Mouse (Mus musculus) layer of hippocampus, postnatal 10 days (tissue): ENCODE measurements around the gene Rnf146. TPM values are rescaled to one million over a fixed set of nuclear protein-coding genes. Genes with fewer than 3 reads are reported as not detected.
A peak's percentile ranks its signal among the peaks of the same experiment; 100 is the strongest.
"Not testable (repeated sequence)": the region's sequence is repeated elsewhere in the genome, so short reads cannot be mapped to it uniquely, and the experiment has no call there.

Experiments used
- DNase-seq, 2 experiments: peaks; one replicate each; pipeline ENCODE4 v3.0.0; 2021; ENCODE audit warnings: low spot score in 2 of 2
- long read RNA-seq: library from polyadenylated mRNA; stranded (forward); transcript quantifications from one replicate; pipeline ENCODE4 v2.0.0, GENCODE M21; 2023
- total RNA-seq, 2 experiments: library from RNA; stranded (reverse); gene quantifications; 2 replicates each; pipeline ENCODE4 v1.2.3; 2021

Gene Rnf146
- total RNA-seq, result 10 to 100 TPM; 96.7 to 99.8 TPM
- long read RNA-seq, full-length matches to known transcripts, result 10 of 15 reads
- long read RNA-seq, partial matches to known transcripts, result 0 of 15 reads
- long read RNA-seq, other reads (novel, unspliced or antisense), result 5 of 15 reads

GRCm38 (mm10) chr10:29362197-29362900, at the start of gene Rnf146:
TSS of gene Rnf146 (minus strand) at chr10:29362442.
- DNase-seq, result no peak

GRCm38 (mm10) chr10:29402656-29403268, 40.5 kb upstream of the Rnf146 start:
- DNase-seq, result no peak

DNA sequence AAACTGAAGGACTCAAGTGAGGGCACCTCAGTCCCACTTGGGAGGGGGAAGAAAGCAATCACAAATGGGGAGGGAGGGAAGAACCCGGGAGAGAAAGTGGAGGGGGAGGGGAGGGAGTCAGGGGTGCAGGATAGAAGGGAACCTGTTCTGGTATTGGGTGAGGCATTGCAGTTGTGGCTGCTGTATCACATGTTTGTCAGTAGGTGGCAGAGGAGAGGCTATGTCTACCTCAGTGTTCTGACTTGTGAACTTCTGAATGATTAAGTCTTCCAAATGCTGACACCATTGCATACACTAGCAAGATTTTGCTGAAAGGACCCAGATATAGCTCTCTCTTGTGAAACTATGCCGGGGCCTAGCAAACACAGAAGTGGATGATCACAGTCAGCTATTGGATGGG, 32.6 kb upstream of the Rnf146 start:
- DNase-seq, result not testable (repeated sequence)

GRCm38 (mm10) chr10:29381558-29381957, 19.3 kb upstream of the Rnf146 start:
- DNase-seq, result no peak

GRCm38 (mm10) chr10:29374065-29374464, 11.8 kb upstream of the Rnf146 start:
- peak; percentile 20 to 30 for DNase-seq

DNA sequence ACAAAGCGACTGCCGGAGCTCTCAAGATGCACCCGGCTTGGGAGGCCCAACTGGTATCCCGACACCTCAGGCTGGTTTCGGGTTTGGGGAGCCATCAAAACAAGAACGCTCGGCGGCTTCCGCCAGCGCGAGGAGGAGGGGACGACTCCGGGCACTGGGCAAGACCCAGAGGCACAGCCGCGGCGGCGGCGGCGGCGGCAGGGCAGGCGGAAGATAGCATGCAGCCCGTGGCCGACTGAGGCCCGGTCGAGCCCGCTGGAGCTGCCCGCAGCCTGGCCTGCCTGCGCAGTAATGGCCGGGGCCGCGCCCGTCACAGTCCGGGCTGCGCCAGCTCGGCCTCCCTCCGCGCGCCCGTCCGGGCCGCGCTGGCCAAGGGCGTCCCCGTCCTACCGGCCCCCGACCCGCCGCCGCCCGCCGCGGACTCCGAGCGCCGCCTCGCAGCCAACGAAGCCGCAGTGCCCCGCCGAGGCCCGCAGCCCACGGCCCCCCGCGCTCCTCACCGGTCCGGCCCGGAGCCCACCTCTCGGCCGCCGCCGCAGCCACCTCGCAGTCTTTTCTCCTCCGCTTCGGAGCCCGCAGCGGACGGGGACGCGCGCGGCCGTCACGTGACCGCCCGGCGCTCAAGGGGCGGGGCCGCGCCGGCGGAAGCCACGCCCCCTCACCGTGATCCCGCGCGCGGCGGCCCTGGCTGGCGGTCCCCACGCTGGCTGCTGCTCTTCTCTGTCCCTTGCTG, 612 bp downstream of the Rnf146 start:
- DNase-seq, result peak; percentile 85 to 93

GRCm38 (mm10) chr10:29361095-29361463, 1.2 kb downstream of the Rnf146 start:
- no peak for DNase-seq

GRCm38 (mm10) chr10:29354183-29354582, 8.1 kb downstream of the Rnf146 start:
- no peak for DNase-seq

DNA sequence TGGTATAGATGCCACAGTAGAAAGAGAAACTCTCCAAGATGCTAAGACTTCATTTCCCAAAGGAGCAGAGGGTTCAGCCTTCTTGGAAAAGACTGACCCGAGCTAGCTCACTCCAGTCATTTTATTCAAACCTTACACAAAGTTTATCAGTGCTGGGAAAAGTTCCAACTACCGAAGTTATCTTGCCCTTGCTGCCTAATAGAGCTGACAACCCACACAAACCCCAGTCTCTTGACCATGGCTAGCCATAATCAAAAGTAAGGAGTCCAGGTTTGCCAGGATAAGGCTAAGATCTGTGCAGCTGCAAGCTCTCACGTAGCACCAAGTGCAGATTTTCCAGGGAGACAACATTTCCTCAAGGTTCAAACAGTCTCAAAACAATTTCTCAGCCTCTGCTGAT, 9.7 kb downstream of the Rnf146 start:
- no peak for DNase-seq

DNA sequence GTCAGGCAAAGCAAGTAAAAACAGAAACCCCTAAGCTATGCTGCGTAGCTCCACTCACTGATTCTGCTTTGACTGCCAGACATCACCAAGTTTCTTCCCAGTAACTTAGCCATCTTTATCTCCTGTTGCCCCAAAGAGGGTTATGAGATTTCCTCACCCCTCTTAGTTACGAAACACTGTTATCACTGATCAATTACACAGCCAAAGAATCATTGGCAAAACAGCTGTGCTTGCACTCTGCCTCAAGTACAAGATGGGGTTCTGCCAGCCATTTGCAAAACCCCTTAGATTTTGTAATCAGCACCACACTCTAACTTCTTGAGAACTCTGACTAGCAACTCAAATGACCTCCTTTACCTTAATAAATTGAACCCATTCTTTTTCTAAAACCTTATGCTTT, 10.8 kb downstream of the Rnf146 start:
- DNase-seq, result no peak

- DNase-seq, result no peak
Observed at GRCm38 (mm10) chr10:29346638-29347037, 15.6 kb downstream of the Rnf146 start.

- DNase-seq, result no peak
Observed at GRCm38 (mm10) chr10:29344232-29344631, 18.0 kb downstream of the Rnf146 start.

DNA sequence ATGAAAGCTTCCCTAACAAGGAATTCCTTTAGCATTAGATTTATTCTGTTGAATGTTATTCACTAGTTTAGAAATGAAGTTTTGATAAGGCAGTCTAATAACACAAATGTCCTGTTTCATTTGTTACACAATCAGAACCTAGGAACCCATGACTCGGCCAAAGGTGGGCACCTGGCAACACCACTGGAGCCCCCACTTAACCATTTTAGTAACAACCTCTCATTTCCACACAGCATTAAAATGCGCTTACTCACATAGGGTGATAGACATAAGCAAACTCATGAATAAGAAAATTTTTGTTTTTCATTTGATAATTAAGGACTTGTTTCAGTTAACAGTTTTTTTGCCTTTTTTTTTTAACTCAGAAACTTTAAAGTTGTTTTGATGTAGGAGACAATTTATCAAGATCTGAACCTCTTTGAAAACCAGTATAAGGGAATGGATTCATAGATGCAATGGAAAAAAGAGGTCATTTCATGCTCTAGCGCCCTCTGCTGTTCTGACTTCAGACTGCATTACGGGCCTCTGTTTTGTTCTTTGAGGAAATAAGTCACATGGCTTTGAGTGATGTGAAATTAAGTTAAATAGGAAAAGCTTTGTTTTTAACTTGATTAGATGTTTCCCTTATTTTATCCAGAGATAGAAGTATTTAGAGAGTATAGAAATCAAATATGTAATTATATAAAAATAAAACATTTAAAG, 23.7 kb downstream of the Rnf146 start:
- peak; percentile 74 to 76 for DNase-seq

DNA sequence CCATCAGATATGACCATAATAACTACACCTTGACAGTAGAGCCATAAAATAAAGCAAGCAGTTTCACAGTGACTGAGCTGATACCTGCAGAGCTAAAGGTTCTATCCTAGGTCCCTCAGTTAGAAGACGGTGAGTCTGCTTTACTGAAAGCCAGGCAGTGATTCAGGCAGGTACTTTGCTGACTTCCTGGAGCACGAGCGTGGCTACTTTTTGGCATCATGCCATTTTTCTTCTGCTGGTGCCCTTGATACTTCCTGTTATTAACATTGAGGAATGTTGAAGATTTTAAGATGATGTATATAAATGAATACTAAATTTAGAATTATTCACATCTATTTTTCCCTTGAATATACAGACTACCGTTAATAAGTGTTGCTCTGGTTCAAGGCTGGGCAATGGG, 28.4 kb downstream of the Rnf146 start:
- no peak for DNase-seq

GRCm38 (mm10) chr10:29324817-29325216, 37.4 kb downstream of the Rnf146 start:
- no peak for DNase-seq

- DNase-seq, result no peak
Observed at GRCm38 (mm10) chr10:29313905-29314304, 48.3 kb downstream of the Rnf146 start.

DNA sequence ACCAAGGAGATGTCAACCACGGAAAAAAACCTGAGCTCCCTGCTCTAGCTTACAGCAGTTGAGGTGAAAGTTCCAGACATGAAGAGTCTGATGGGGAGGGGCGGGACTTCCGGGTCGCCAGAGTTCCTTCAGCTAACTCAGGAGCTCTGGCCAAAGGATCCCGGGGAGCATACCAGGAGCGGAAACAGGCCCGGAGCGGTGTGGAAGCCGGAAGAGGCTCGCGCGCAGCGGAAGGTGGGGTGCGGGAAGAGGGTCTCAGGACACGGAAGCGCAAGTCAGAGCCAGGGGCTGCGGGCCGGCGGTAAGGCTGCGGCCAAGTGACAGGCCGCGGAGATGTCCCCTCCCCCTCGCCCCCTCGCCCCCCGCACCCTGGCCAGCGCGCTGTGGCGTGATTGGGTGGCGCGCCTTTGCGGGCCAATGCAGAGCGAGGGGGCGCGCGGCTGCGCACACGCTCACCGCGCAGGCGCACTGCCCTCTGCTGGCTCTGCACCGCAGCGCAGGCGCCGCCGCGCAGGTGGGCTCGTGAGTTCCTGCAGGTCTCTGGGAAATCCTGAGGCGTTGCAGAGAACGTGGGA, 49.1 kb downstream of the Rnf146 start, which contains the start of gene Echdc1:
Echdc1 (plus strand) TSS at position 103 of the 575 bp plus-strand sequence.
- DNase-seq, result peak; percentile 77 to 88

GRCm38 (mm10) chr10:29311480-29312219, 50.6 kb downstream of the Rnf146 start:
- no peak for DNase-seq

DNA sequence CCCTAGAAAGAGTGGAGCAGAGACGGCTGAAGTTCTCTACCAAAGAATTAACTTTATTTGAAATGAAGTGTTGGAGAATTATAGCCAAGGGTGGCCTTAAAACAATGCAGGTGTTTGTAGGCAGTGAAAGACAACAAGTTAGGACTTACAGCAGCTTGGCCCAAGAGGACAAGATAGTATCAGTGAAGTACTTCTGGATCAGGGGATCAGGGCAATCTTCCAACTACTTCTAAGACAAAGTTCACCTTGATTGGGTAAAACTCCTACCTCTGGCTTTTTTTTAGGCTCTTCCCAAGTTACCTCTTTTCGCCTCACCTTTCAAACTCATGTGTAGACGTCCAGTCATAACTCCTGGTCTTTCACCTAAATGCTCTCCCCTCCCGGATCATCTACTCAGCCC, 60.0 kb downstream of the Rnf146 start:
- DNase-seq, result no peak
